Mouse (Mus musculus) small intestine, adult 2 months (tissue): Measurements from ENCODE around the gene Mapkapk3. TPM values are rescaled to one million over a fixed set of nuclear protein-coding genes. Genes with fewer than 3 reads are reported as not detected.

Experiments
- H3K27ac ChIP-seq: fragments of 200-500 bp; 2 replicates; pipeline ENCODE4 v1.5.1; 2012; ENCODE audit warnings: low read depth, low read length, control low read depth, inconsistent platforms; ENCODE audit not compliant: insufficient read depth
- H3K27me3 ChIP-seq: fragments of 200-500 bp; 2 replicates; pipeline ENCODE4 v1.6.1; 2012; ENCODE audit warnings: mild to moderate bottlenecking, moderate library complexity, low read length, inconsistent platforms; ENCODE audit not compliant: control insufficient read depth, insufficient read depth
- H3K36me3 ChIP-seq: fragments of 200-500 bp; 2 replicates; pipeline ENCODE4 v1.6.1; 2012; ENCODE audit warnings: mild to moderate bottlenecking, low read length, control low read depth, inconsistent platforms; ENCODE audit not compliant: control insufficient read depth, insufficient read depth
- H3K4me1 ChIP-seq: fragments of 200-500 bp; 2 replicates; pipeline ENCODE4 v1.6.1; 2012; ENCODE audit warnings: low read length, inconsistent platforms, mixed read lengths; ENCODE audit not compliant: control insufficient read depth, insufficient read depth, insufficient read length
- H3K4me3 ChIP-seq: fragments of 200-500 bp; 2 replicates; pipeline ENCODE4 v1.5.1; 2012; ENCODE audit warnings: low read depth, mild to moderate bottlenecking, control low read depth, inconsistent platforms, low read length, moderate library complexity
- CTCF ChIP-seq: fragments of 200-500 bp; IDR thresholded peaks from 2 replicates; pipeline ENCODE4 v1.5.1; 2012; ENCODE audit warnings: low read depth, mild to moderate bottlenecking, control low read depth, inconsistent platforms, low read length, moderate library complexity, mixed read lengths; ENCODE audit not compliant: insufficient replicate concordance, insufficient read length; ENCODE audit errors: extremely low read depth
- POLR2A ChIP-seq: fragments of 200-500 bp; IDR thresholded peaks from 2 replicates; pipeline ENCODE4 v1.6.1; 2012; ENCODE audit warnings: low read depth, mild to moderate bottlenecking, control low read depth, inconsistent platforms, low read length, moderate library complexity
- WGBS: fragments of 180-500 bp; shearing (Covaris S2); methylation state at CpG from one replicate; pipeline ENCODE4 v1.1.7; 2018; 5-methylcytosine and 5-hydroxymethylcytosine counted together
- polyA plus RNA-seq: library from polyadenylated mRNA; depleted of rRNA; stranded (reverse); fragments of >200 nt; gene quantifications from 2 replicates; pipeline ENCODE4 v1.2.3, GENCODE M21; 2012

Gene Mapkapk3
- polyA plus RNA-seq, 1 experiment = 25.7 TPM

GRCm38 (mm10) chr9:107254925-107255324 lies 34.8 kb downstream of the Mapkapk3 start:
- no peak overlapping the region for H3K27ac ChIP-seq
- WGBS = 82% methylated on average over 3 of the region's 3 CpGs
- H3K4me3 ChIP-seq = no peak overlapping the region
- TF ChIP-seq CTCF = no peak
- TF ChIP-seq POLR2A = no peak
- H3K36me3 ChIP-seq = peaks cover 43% of the 10 kb centered on the region
- no peaks in the 10 kb centered on the region for H3K4me1 ChIP-seq
- no peaks in the 10 kb centered on the region for H3K27me3 ChIP-seq

GRCm38 (mm10) chr9:107254476-107254875 lies 35.2 kb downstream of the Mapkapk3 start:
- H3K4me1 ChIP-seq = no peaks in the 10 kb centered on the region
- 75% methylated on average over 12 of the region's 12 CpGs for WGBS
- no peak for TF ChIP-seq POLR2A
- no peak for TF ChIP-seq CTCF
- no peaks in the 10 kb centered on the region for H3K27me3 ChIP-seq
- no peak overlapping the region for H3K27ac ChIP-seq
- H3K4me3 ChIP-seq = no peak overlapping the region
- peaks cover 39% of the 10 kb centered on the region for H3K36me3 ChIP-seq

- no peaks in the 10 kb centered on the region for H3K27me3 ChIP-seq
- peaks cover 23% of the 10 kb centered on the region for H3K36me3 ChIP-seq
- H3K4me1 ChIP-seq = no peaks in the 10 kb centered on the region
- H3K4me3 ChIP-seq = no peak overlapping the region
- no peak overlapping the region for H3K27ac ChIP-seq
- TF ChIP-seq CTCF = no peak
- TF ChIP-seq POLR2A = no peak
- WGBS = 44% methylated on average over 5 of the region's 5 CpGs
Measured at GRCm38 (mm10) chr9:107252164-107252563, 37.5 kb downstream of the Mapkapk3 start.

GRCm38 (mm10) chr9:107250416-107251337 lies 39.0 kb downstream of the Mapkapk3 start:
- Histone ChIP-seq H3K4me1 (no peaks in the 10 kb centered on the region), H3K27me3 (no peaks in the 10 kb centered on the region), H3K4me3 (no peak overlapping the region), H3K27ac (no peak overlapping the region), H3K36me3 (peaks cover 12% of the 10 kb centered on the region)
- 77% methylated on average over 14 of the region's 14 CpGs for WGBS
- no peak for TF ChIP-seq CTCF
- TF ChIP-seq POLR2A = no peak

- Histone ChIP-seq H3K27me3 (no peaks in the 10 kb centered on the region), H3K4me3 (no peak overlapping the region), H3K36me3 (no peaks in the 10 kb centered on the region), H3K27ac (no peak overlapping the region), H3K4me1 (no peaks in the 10 kb centered on the region)
- 69% methylated on average over 6 of the region's 6 CpGs for WGBS
- TF ChIP-seq CTCF (no peak), POLR2A (no peak)
Measured at GRCm38 (mm10) chr9:107249154-107249553, 40.5 kb downstream of the Mapkapk3 start.

GRCm38 (mm10) chr9:107246170-107246569 lies 43.5 kb downstream of the Mapkapk3 start:
- no peak for TF ChIP-seq POLR2A
- TF ChIP-seq CTCF = peak; percentile 58; the same call in 1 of the 2 replicates
- no peaks in the 10 kb centered on the region for H3K4me1 ChIP-seq
- H3K27me3 ChIP-seq = no peaks in the 10 kb centered on the region
- no peaks in the 10 kb centered on the region for H3K36me3 ChIP-seq
- no peak overlapping the region for H3K4me3 ChIP-seq
- H3K27ac ChIP-seq = no peak overlapping the region
- 55% methylated on average over 4 of the region's 4 CpGs for WGBS

GRCm38 (mm10) chr9:107245311-107245710 lies 44.4 kb downstream of the Mapkapk3 start:
- no peak overlapping the region for H3K4me3 ChIP-seq
- TF ChIP-seq CTCF (no peak), POLR2A (no peak)
- WGBS = 76% methylated on average over 4 of the region's 4 CpGs
- no peaks in the 10 kb centered on the region for H3K4me1 ChIP-seq
- no peaks in the 10 kb centered on the region for H3K27me3 ChIP-seq
- H3K27ac ChIP-seq = no peak overlapping the region
- H3K36me3 ChIP-seq = no peaks in the 10 kb centered on the region
